8 mouse cellular contexts compared by ENCODE assay signal in the genomic region with DNA sequence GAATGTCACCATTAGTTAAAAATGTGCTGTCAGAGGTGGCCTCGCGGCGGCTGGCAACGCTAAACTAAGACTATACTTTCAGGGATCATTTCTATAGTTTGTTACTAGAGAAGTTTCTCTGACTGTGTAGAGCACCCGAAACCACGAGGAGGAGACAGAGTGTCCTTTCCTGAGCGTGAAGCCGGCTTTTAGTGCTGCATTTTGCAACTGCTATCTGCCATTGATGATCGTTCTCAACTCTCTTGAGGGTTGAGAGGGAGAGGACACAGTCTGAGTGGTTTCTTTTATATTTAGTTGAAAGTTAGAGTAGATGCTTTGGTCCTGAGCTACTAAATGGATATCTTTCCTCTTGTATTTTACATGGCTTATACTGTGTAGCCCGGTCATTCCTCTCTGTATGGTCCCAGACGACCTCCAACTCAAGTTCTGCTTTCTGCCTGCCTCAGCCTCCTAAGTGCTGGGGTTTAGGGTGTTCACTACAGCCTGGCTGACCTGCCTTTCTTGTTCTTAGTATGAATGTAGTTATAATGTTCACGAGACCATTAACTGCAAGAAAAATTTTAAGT. TPM values are rescaled to one million over a fixed set of nuclear protein-coding genes. Genes with fewer than 3 reads are reported as not detected.
DNase-seq lines count a peak whose midpoint lies in the region; ATAC-seq and TF ChIP-seq lines count a peak whose summit lies in the region.

No protein-coding gene starts in this region.

- TF ChIP-seq RAD21 in CH12.LX (IDR thresholded peaks at IDR 0.05; ENCODE audit: low read depth, low read length) = no peak

- DNase-seq in CH12.LX (ENCODE audit: extremely low read depth) = peak; percentile 98
- peak; percentile 80 to 81 for DNase-seq in heart, postnatal 10 days
- peak; percentile 68 to 80 for DNase-seq in kidney, postnatal 4 days
- peak; percentile 66 for DNase-seq in thymus, adult 2 months

- dilution Hi-C loops in CH12.LX (cut with MboI; ENCODE audit: extremely low pct_ligation_motif_present, extremely low pct_unique_long_range_greater_than_20kb, low sequenced_read_pairs) = no loop called here

- peak; percentile 54 for TF ChIP-seq EP300 in CH12.LX (IDR thresholded peaks at IDR 0.05; ENCODE audit: low read length)

- peaks cover 8 to 28% of the 10 kb centered on the region in 2 experiments for H3K4me1 ChIP-seq in CH12.LX (ENCODE audit: control insufficient read depth in 1 of 2, insufficient read depth in 2 of 2)
- H3K4me1 ChIP-seq in bone marrow macrophage, adult 2 months (ENCODE audit: control insufficient read depth, insufficient read depth, low read length) = peaks cover 5% of the 10 kb centered on the region; the same call in 1 of the 2 replicates
- H3K4me1 ChIP-seq in forebrain, embryonic 12.5 days = peaks cover 23% of the 10 kb centered on the region
- H3K4me1 ChIP-seq in lung, embryonic 15.5 days = peaks cover 10% of the 10 kb centered on the region
- H3K4me1 ChIP-seq in olfactory bulb, adult 2 months (ENCODE audit: control insufficient read depth, insufficient read depth, low read length) = peaks cover 3% of the 10 kb centered on the region; the same call in 1 of the 2 replicates
- peaks cover 4% of the 10 kb centered on the region for H3K4me1 ChIP-seq in thymus, adult 2 months (replicated peaks; ENCODE audit: control insufficient read depth, insufficient read depth, low read length)

- H3K4me3 ChIP-seq in CH12.LX (replicated peaks in 1 of 3; ENCODE audit: low read depth in 2 of 3, low read length in 2 of 3, poor library complexity in 1 of 3) = no peak overlapping the region
- no peak overlapping the region for H3K4me3 ChIP-seq in bone marrow macrophage, adult 2 months (ENCODE audit: insufficient read depth, low read length)
- H3K4me3 ChIP-seq in forebrain, embryonic 12.5 days (replicated peaks) = peak overlapping the region; percentile 79
- peak overlapping the region; percentile 93 for H3K4me3 ChIP-seq in lung, embryonic 15.5 days
- H3K4me3 ChIP-seq in olfactory bulb, adult 2 months (ENCODE audit: insufficient read depth, low read depth, low read length) = peak overlapping the region; percentile 23
- H3K4me3 ChIP-seq in thymus, adult 2 months (ENCODE audit: control insufficient read depth, insufficient read depth, low read length) = no peak overlapping the region

- no peaks in the 10 kb centered on the region for H3K9me3 ChIP-seq in CH12.LX (replicated peaks; ENCODE audit: low read length)
- H3K9me3 ChIP-seq in forebrain, embryonic 12.5 days = no peaks in the 10 kb centered on the region
- H3K9me3 ChIP-seq in lung, embryonic 15.5 days = no peaks in the 10 kb centered on the region

- H3K79me2 ChIP-seq in CH12.LX (replicated peaks; ENCODE audit: control insufficient read depth, extremely low read depth, insufficient read depth, poor library complexity, severe bottlenecking) = no peaks in the 10 kb centered on the region

- no peaks in the 10 kb centered on the region for H3K27me3 ChIP-seq in CH12.LX (replicated peaks)
- no peaks in the 10 kb centered on the region for H3K27me3 ChIP-seq in forebrain, embryonic 12.5 days
- no peaks in the 10 kb centered on the region for H3K27me3 ChIP-seq in lung, embryonic 15.5 days
- no peaks in the 10 kb centered on the region for H3K27me3 ChIP-seq in thymus, adult 2 months (ENCODE audit: control insufficient read depth, insufficient read depth, low read length)

- intact Hi-C loops in heart, postnatal 10 days (cut with DNase I) = loop anchor here (1.0 kb wide), 1 partner anchor 91 kb away; no protein-coding TSS in a partner anchor

- peaks cover 6 to 12% of the 10 kb centered on the region in 2 experiments for H3K36me3 ChIP-seq in CH12.LX (replicated peaks in 1 of 2; ENCODE audit: control insufficient read depth in 1 of 2, insufficient read depth in 1 of 2, low read length in 1 of 2)
- peaks cover 15% of the 10 kb centered on the region for H3K36me3 ChIP-seq in forebrain, embryonic 12.5 days (replicated peaks)
- peaks cover 13% of the 10 kb centered on the region for H3K36me3 ChIP-seq in lung, embryonic 15.5 days
- no peaks in the 10 kb centered on the region for H3K36me3 ChIP-seq in thymus, adult 2 months (ENCODE audit: control insufficient read depth, insufficient read depth, low read length)

- no peak overlapping the region for H3K9ac ChIP-seq in CH12.LX (ENCODE audit: insufficient read depth, low read depth)
- H3K9ac ChIP-seq in forebrain, embryonic 12.5 days = peak overlapping the region; percentile 21; the same call in 1 of the 2 replicates
- no peak overlapping the region for H3K9ac ChIP-seq in lung, embryonic 15.5 days

- H3K4me2 ChIP-seq in CH12.LX (ENCODE audit: insufficient read depth, low read depth, poor library complexity, severe bottlenecking) = no peak overlapping the region
- peak overlapping the region; percentile 57 for H3K4me2 ChIP-seq in forebrain, embryonic 12.5 days
- H3K4me2 ChIP-seq in lung, embryonic 15.5 days = peak overlapping the region; percentile 73

- peak; percentile 100 for TF ChIP-seq POLR2A in CH12.LX (IDR thresholded peaks at IDR 0.05; ENCODE audit: low read depth, low read length)
- TF ChIP-seq POLR2A in bone marrow macrophage, adult 2 months (IDR thresholded peaks at IDR 0.05; ENCODE audit: borderline replicate concordance, low read depth, low read length) = peak; percentile 98
- TF ChIP-seq POLR2A in olfactory bulb, adult 2 months (IDR thresholded peaks at IDR 0.05; ENCODE audit: insufficient read depth, low read depth, low read length) = 0 out of 2 replicates have a peak, but pooled peaks have one; percentile 28
- TF ChIP-seq POLR2A in thymus, adult 2 months (IDR thresholded peaks at IDR 0.05; ENCODE audit: control insufficient read depth, extremely low read depth, insufficient read depth, low read length, poor library complexity) = peak; percentile 81

- in situ Hi-C loops in CH12.LX (cut with MboI; ENCODE audit: low pct_ligation_motif_present, low pct_unique_long_range_greater_than_20kb, low sequenced_read_pairs) = loop anchor here (5.0 kb wide), 1 partner anchor 269 kb away; no protein-coding TSS in a partner anchor

- WGBS in forebrain, embryonic 12.5 days = under 1% methylated on average over 12 of the region's 12 CpGs
- WGBS in lung, embryonic 15.5 days = under 1% methylated on average over 12 of the region's 12 CpGs
- WGBS in olfactory bulb, adult 2 months = 1% methylated on average over 12 of the region's 12 CpGs
- whole genome bisulfite sequencing in thymus, adult 2 months = under 1% methylated on average over 12 of the region's 12 CpGs

- peak in 1 of 2 experiments; percentile 18; a peak in 2 of 4 replicates for TF ChIP-seq CTCF in CH12.LX (conservative IDR thresholded peaks at IDR 0.05 in 1 of 2, IDR thresholded peaks at IDR 0.05 in 1 of 2; ENCODE audit: low read depth in 2 of 2, low read length in 2 of 2)
- TF ChIP-seq CTCF in bone marrow macrophage, adult 2 months (IDR thresholded peaks at IDR 0.05; ENCODE audit: low read depth, low read length) = no peak
- TF ChIP-seq CTCF in olfactory bulb, adult 2 months (IDR thresholded peaks at IDR 0.05; ENCODE audit: insufficient read depth, low read depth, low read length) = no peak
- no peak for TF ChIP-seq CTCF in thymus, adult 2 months (IDR thresholded peaks at IDR 0.05; ENCODE audit: borderline replicate concordance, control insufficient read depth, extremely low read depth, insufficient read depth, low read length, poor library complexity)

- H3K27ac ChIP-seq in CH12.LX (ENCODE audit: insufficient read depth, low read depth) = peak overlapping the region; percentile 38
- peak overlapping the region; percentile 49 for H3K27ac ChIP-seq in bone marrow macrophage, adult 2 months (ENCODE audit: insufficient read depth, low read depth, low read length)
- H3K27ac ChIP-seq in forebrain, embryonic 12.5 days = peak overlapping the region; percentile 89
- peak overlapping the region; percentile 92 for H3K27ac ChIP-seq in lung, embryonic 15.5 days
- peak overlapping the region; percentile 54 for H3K27ac ChIP-seq in olfactory bulb, adult 2 months (ENCODE audit: insufficient read depth, low read depth, low read length)
- peak overlapping the region; percentile 80 for H3K27ac ChIP-seq in thymus, adult 2 months (ENCODE audit: control insufficient read depth, insufficient read depth, low read length)

- peak; percentile 72 for ATAC-seq in forebrain, embryonic 12.5 days (ENCODE audit: low FRiP score)
- peak; percentile 86 for ATAC-seq in lung, embryonic 15.5 days (ENCODE audit: borderline replicate concordance, extremely low read depth, low FRiP score, low TSS enrichment)

RNA-seq across cellular contexts. Expression of a gene that starts 0.6 kb away (rescaled TPM):
- 32.5 and 49.3 TPM in 2 replicates for total RNA-seq in CH12.LX (2012; rRNA removed)
- total RNA-seq in CH12.LX (2014; rRNA removed) = 30.8 and 32.7 TPM in 2 replicates
- 107 and 135 TPM in 2 replicates for polyA plus RNA-seq in CH12.LX (2012; ENCODE audit: insufficient read length, low read depth)
- 36.4 and 47.3 TPM in 2 replicates for polyA plus RNA-seq in bone marrow macrophage, adult 2 months (2012; ENCODE audit: insufficient read depth, insufficient read length, missing spikeins)
- 131 and 135 TPM in 2 replicates for polyA plus RNA-seq in forebrain, embryonic 12.5 days (2016; fragmentation: Nextera tagmentation; extraction: Ambion mirVana)
- 10 to 100 TPM; 30.4 to 31.5 TPM for total RNA-seq in heart, postnatal 10 days (2021)
- 81.5 and 90.1 TPM in 2 replicates for polyA plus RNA-seq in lung, embryonic 15.5 days (2015; fragmentation: Nextera tagmentation; extraction: Ambion mirVana)
- not detected in 2 replicates for polyA plus RNA-seq in olfactory bulb, adult 2 months (2012; ENCODE audit: insufficient read depth, insufficient read length, low replicate concordance, missing spikeins)
- 8.5 and 9.3 TPM in 2 replicates for polyA plus RNA-seq in thymus, adult 2 months (2012; rRNA removed)

RNA-seq across cellular contexts. Expression of a gene that starts 11.6 kb away (rescaled TPM):
- total RNA-seq in CH12.LX (2012; rRNA removed) (78.2 and 92.5 TPM in 2 replicates), CH12.LX (2014; rRNA removed) (174 and 197 TPM in 2 replicates)
- polyA plus RNA-seq in CH12.LX (2012; ENCODE audit: insufficient read length, low read depth) = 101 and 147 TPM in 2 replicates
- 27.4 and 28.9 TPM in 2 replicates for polyA plus RNA-seq in bone marrow macrophage, adult 2 months (2012; ENCODE audit: insufficient read depth, insufficient read length, missing spikeins)
- 70.2 and 72.9 TPM in 2 replicates for polyA plus RNA-seq in forebrain, embryonic 12.5 days (2016; fragmentation: Nextera tagmentation; extraction: Ambion mirVana)
- 10 to 100 TPM; 16.1 to 17.2 TPM for total RNA-seq in heart, postnatal 10 days (2021)
- 62.3 and 65.4 TPM in 2 replicates for polyA plus RNA-seq in lung, embryonic 15.5 days (2015; fragmentation: Nextera tagmentation; extraction: Ambion mirVana)
- polyA plus RNA-seq in olfactory bulb, adult 2 months (2012; ENCODE audit: insufficient read depth, insufficient read length, low replicate concordance, missing spikeins) = not detected in 2 replicates
- polyA plus RNA-seq in thymus, adult 2 months (2012; rRNA removed) = 3.0 and 3.9 TPM in 2 replicates

RNA-seq across cellular contexts. Expression of a gene that starts 43.5 kb away (rescaled TPM):
- total RNA-seq in CH12.LX (2012; rRNA removed) = 88.3 and 133 TPM in 2 replicates
- 266 and 267 TPM in 2 replicates for total RNA-seq in CH12.LX (2014; rRNA removed)
- 128 and 165 TPM in 2 replicates for polyA plus RNA-seq in CH12.LX (2012; ENCODE audit: insufficient read length, low read depth)
- 40.0 and 44.2 TPM in 2 replicates for polyA plus RNA-seq in bone marrow macrophage, adult 2 months (2012; ENCODE audit: insufficient read depth, insufficient read length, missing spikeins)
- polyA plus RNA-seq in forebrain, embryonic 12.5 days (2016; fragmentation: Nextera tagmentation; extraction: Ambion mirVana) = 71.3 and 73.4 TPM in 2 replicates
- total RNA-seq in heart, postnatal 10 days (2021) = 10 to 100 TPM; 41.9 to 64.2 TPM
- 57.0 and 59.8 TPM in 2 replicates for polyA plus RNA-seq in lung, embryonic 15.5 days (2015; fragmentation: Nextera tagmentation; extraction: Ambion mirVana)
- polyA plus RNA-seq in olfactory bulb, adult 2 months (2012; ENCODE audit: insufficient read depth, insufficient read length, low replicate concordance, missing spikeins) = not detected in 2 replicates
- 10.0 and 11.4 TPM in 2 replicates for polyA plus RNA-seq in thymus, adult 2 months (2012; rRNA removed)

Comparison
In these comparisons a context has a peak if more than half of its experiments do, and no peak if none do; other contexts are left out.
1. H3K27ac ChIP-seq: peak in every context shown above with its lines; median percentile 92 in lung, embryonic 15.5 days; 89 in forebrain, embryonic 12.5 days; 80 in thymus, adult 2 months; 54 in olfactory bulb, adult 2 months; 49 in bone marrow macrophage, adult 2 months; 38 in CH12.LX.
2. H3K4me3 ChIP-seq: peak in forebrain, embryonic 12.5 days (single experiment), lung, embryonic 15.5 days (single experiment) and olfactory bulb, adult 2 months (single experiment); none in CH12.LX (0 of 3), bone marrow macrophage, adult 2 months (single experiment) and thymus, adult 2 months (single experiment).
3. POLR2A ChIP-seq: peak in every context shown above with its lines; median percentile 100 in CH12.LX; 98 in bone marrow macrophage, adult 2 months; 81 in thymus, adult 2 months; 28 in olfactory bulb, adult 2 months.
4. Peak in every context shown above with its lines, with median percentiles within 50 percentile points of each other: DNase-seq.